Mouse (Mus musculus) urinary bladder, postnatal 10 days (tissue): Measurements from ENCODE around the gene Adgre4.
"Not testable (repeated sequence)": the region's sequence is repeated elsewhere in the genome, so short reads cannot be mapped to it uniquely, and the experiment has no call there.

Experiments
- DNase-seq: peaks from one replicate; pipeline ENCODE4 v3.0.0; 2022; ENCODE audit warnings: low spot score

Gene Adgre4

GRCm38 (mm10) chr17:55749786-55750185 is at the start of gene Adgre4:
Adgre4 (plus strand) TSS chr17:55749984.
- DNase-seq: no peak

- DNase-seq: peak; percentile 36
These were observed 47.5 kb upstream of the Adgre4 start for GRCm38 (mm10) chr17:55702161-55702820.

GRCm38 (mm10) chr17:55702865-55703264 is 46.9 kb upstream of the Adgre4 start:
- no peak for DNase-seq

GRCm38 (mm10) chr17:55711984-55712811 is 37.6 kb upstream of the Adgre4 start, which contains the start of gene Pot1b:
Pot1b (minus strand) TSS chr17:55712628.
- DNase-seq: peak; percentile 92

GRCm38 (mm10) chr17:55721270-55721669 is 28.5 kb upstream of the Adgre4 start:
- no peak for DNase-seq

- no peak for DNase-seq
These were observed 27.5 kb upstream of the Adgre4 start for GRCm38 (mm10) chr17:55722250-55722649.

GRCm38 (mm10) chr17:55726193-55726592 is 23.6 kb upstream of the Adgre4 start:
- no peak for DNase-seq

GRCm38 (mm10) chr17:55736675-55737074 is 13.1 kb upstream of the Adgre4 start:
- no peak for DNase-seq

- no peak for DNase-seq
These were observed 1.4 kb downstream of the Adgre4 start for GRCm38 (mm10) chr17:55751170-55751569.

- no peak for DNase-seq
These were observed 63.9 kb downstream of the Adgre4 start for GRCm38 (mm10) chr17:55813642-55814041.

GRCm38 (mm10) chr17:55816853-55817252 is 67.1 kb downstream of the Adgre4 start:
- DNase-seq: no peak

GRCm38 (mm10) chr17:55821566-55821965 is 71.8 kb downstream of the Adgre4 start:
- no peak for DNase-seq

GRCm38 (mm10) chr17:55843067-55843466 is 93.3 kb downstream of the Adgre4 start:
- no peak for DNase-seq

- no peak for DNase-seq
These were observed 127.4 kb downstream of the Adgre4 start for GRCm38 (mm10) chr17:55877184-55877583.

GRCm38 (mm10) chr17:55878282-55878635 is 128.5 kb downstream of the Adgre4 start:
- DNase-seq: not testable (repeated sequence)

- DNase-seq: peak; percentile 15
These were observed 129.0 kb downstream of the Adgre4 start, which contains the start of gene Zfp119a for GRCm38 (mm10) chr17:55878636-55879369. Zfp119a (minus strand) TSS chr17:55878930.

- DNase-seq: no peak
These were observed 133.8 kb downstream of the Adgre4 start for GRCm38 (mm10) chr17:55883631-55884030.

GRCm38 (mm10) chr17:55884912-55885311 is 135.1 kb downstream of the Adgre4 start:
- DNase-seq: no peak

- not testable (repeated sequence) for DNase-seq
These were observed 142.7 kb downstream of the Adgre4 start for GRCm38 (mm10) chr17:55892406-55892955.

GRCm38 (mm10) chr17:55903087-55903486 is 153.3 kb downstream of the Adgre4 start:
- no peak for DNase-seq
